Mouse (Mus musculus) adrenal gland, adult 2 months (tissue): ENCODE data around the gene Zpbp2. TPM values are rescaled to one million over a fixed set of nuclear protein-coding genes. Genes with fewer than 3 reads are reported as not detected.
"Not testable (repeated sequence)": the region's sequence is repeated elsewhere in the genome, so short reads cannot be mapped to it uniquely, and the experiment has no call there.

Experiments used
- DNase-seq: peaks from one replicate; pipeline ENCODE4 v3.0.0; 2021
- polyA plus RNA-seq: library from polyadenylated mRNA; depleted of rRNA; stranded (reverse); fragments of >200 nt; gene quantifications from 2 replicates; pipeline ENCODE4 v1.2.3, GENCODE M21; 2012; rRNA removed
- total RNA-seq, 2 experiments: library from RNA; stranded (reverse); gene quantifications; 2 replicates each; pipeline ENCODE4 v1.2.3; 2021

The Zpbp2 gene
- total and polyA plus RNA-seq, 3 experiments, result 0.10 to 0.69 (median 0.66) TPM

DNA sequence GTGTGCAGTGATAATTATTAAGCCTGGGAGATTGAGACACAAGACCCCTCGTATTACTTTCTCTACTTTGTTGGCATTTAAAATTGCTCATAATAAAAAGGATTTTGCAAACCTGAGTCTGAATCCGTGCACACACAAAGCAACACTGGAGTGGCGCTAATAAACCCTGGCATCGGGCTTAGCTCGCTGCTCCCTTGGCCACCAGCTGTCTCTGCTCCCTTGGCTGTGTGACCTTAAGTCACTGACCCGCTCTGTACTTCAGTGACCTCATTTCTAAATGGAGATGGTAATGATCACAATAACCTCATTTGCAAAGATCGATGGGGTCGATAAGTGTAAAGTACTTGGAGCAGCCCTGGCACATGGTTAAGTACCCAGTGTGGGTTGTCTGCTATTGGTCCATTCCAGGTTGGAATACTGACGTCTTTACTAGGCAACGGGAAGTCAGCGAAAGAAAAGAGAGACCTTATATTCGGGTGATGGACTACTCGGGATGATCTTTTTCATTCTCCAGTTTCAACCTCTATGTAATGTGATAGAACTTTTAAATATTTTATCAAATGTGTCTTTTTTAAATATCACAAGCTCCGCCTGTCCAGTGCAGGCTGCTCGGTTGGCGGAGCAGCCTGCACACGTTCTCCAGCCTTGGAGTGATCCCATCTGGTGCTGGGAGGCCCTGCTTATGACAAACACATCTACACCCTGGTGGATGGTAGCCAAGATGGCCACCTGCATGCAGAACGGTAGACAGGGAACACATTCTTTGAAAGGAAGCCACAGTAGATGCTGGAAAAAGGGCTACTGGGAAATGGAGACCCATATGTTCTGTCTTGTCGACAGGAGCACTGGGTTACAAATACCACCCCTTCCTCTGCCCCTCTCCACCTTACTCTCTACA, 39.9 kb downstream of the Zpbp2 start:
- no peak for DNase-seq

- DNase-seq, result no peak
These were observed 44.1 kb downstream of the Zpbp2 start for GRCm38 (mm10) chr11:98595021-98595420.

DNA sequence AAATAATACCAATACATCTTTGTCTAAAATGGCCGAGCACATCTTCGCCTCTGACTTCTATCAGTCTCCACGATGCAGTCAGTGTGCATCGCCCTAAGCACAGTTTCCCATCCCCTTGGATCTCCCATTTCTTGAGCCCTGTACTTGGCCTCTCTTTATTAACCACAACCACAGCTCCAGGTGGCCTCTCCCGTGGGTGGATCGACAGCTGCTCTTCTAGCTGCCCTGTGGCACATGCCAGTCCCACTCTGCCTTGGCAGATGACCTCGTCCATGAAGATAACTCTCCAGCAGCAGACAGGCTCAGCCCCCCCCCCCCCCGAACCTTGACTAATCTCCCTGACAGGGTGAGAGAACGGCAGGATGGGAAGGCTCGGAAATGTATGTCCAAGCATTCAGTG, 44.6 kb downstream of the Zpbp2 start:
- no peak for DNase-seq

DNA sequence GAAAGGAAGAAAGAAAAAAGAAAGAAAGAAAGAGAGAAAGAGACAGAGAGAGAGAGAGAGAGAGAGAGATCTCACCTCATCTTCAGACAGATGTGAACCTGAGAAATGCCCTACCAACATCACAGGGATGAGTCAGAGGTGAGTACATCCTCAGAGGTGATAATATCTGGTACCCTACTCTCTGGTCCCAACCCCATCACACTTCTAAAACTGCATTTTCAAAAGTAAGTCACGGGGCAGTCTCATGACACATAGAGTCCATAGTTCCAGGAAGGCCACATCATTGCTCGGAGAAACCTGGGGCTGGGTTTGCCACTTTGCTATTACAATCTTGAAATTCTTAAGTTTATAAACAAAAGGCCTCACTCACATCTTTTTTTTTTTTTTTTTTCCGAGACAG, 45.1 kb downstream of the Zpbp2 start:
- DNase-seq, result no peak

DNA sequence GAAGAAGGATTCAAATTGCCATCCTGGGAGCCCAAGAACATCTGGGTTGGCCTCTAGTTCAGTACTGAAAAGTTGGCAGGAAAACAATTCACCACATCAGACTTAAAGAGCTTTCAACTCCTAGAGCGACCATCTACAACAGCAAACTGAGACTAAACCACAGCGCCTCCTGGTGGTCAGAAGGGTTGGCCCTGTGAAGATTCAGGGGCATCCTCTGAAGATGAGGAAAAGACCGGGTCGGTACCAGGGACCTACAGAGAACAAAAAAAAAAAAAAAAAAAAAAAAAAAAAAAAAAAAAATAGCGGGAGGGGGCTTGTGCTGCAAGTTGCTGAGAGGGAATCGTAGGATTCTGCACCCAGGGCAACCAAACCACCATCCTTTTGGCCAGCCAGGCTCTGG, 46.5 kb downstream of the Zpbp2 start:
- peak; percentile 61 for DNase-seq

- DNase-seq, result no peak
These were observed 47.1 kb downstream of the Zpbp2 start, which contains the start of gene Lrrc3c for GRCm38 (mm10) chr11:98597991-98598390. Gene Lrrc3c (plus strand): TSS chr11:98598291.

DNA sequence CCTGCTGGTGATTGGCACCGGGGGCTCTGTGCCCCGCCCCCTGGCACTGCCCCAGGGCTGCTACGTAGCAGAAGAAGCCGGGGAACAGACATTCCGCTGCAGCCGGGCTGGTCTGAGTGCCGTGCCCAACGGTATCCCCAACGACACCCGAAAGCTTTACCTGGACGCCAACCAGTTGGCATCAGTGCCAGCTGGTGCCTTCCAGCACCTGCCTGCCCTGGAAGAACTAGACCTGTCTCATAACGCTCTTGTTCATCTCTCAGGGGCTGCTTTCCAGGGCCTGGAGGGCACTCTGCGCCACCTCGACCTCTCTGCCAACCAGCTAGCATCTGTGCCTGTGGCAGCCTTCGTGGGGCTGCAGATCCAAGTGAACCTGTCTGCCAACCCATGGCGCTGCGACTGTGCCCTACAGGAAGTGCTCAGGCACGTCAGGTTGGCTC, 48.0 kb downstream of the Zpbp2 start:
- no peak for DNase-seq

DNA sequence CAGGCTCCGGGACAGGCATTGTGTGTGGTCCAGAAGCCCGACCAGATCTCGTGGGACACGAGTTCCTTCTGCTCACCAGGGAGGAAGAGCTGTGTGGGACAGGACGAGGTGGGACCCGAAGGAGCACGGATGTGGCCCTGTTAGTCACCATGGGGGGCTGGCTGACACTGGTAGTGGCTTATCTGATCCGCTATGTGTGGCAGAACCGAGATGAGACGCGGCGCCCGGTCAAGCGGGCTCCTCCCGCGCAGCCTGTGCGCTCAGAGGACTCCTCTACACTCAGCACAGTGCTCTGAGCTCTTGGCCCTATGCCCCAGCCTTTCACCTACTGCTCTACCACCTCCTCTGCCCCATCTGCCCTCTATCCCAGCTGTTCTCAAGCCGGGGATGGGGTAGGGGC, 48.4 kb downstream of the Zpbp2 start:
- DNase-seq, result no peak

- DNase-seq, result no peak
These were observed 51.3 kb downstream of the Zpbp2 start for GRCm38 (mm10) chr11:98602090-98602690.

DNA sequence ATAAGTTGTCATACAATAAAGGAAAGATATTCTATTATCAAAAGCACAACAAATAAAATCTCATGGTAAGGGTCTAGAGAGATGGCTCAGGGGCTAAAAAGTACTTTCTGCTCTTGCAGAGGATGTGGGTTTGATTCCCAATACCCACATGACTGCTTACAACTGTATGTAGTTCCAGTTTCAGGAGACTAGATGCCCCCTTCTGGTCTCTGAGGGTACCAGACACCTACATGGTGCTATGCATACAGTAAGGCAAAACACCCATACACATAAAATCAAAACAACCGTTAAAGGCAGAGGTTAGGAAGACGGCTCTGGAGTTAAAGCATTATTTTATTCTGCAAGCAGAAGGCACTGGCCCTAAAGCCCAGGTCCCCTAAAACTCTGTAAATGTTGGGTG, 53.1 kb downstream of the Zpbp2 start:
- DNase-seq, result no peak

DNA sequence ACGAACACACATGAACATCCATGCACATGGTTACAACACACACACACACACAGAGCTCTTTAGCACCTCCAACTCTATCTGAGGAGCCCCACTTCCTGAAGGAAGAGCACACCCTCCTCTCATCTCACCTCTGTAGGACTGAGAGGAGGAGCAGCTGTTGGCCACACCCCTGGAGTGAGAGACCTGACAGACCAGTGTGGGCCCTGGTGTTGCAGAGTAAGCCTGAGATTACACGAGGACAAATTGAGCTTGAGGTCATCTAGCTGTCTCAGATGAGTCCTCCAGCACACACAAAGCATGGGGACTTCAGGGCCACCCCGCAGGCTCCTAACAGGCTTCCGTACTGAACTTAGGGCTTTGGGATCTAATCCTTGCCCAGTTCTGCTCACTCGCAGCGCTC, 54.0 kb downstream of the Zpbp2 start:
- DNase-seq, result not testable (repeated sequence)

- DNase-seq, result no peak
These were observed 55.9 kb downstream of the Zpbp2 start for GRCm38 (mm10) chr11:98606763-98607162.

Other genes starting within 250 kb of the Zpbp2 start
- not detected for gene Neurod2, start 221.4 kb upstream of the Zpbp2 start, total RNA-seq
- not detected in 2 replicates for gene Neurod2, start 221.4 kb upstream of the Zpbp2 start, polyA plus RNA-seq
- under 1 TPM; 0.17 to 0.55 TPM for gene Ppp1r1b, start 202.7 kb upstream of the Zpbp2 start, total RNA-seq
- 0.22 and 0.37 TPM in 2 replicates for gene Ppp1r1b, start 202.7 kb upstream of the Zpbp2 start, polyA plus RNA-seq
- gene Stard3, start 192.7 kb upstream of the Zpbp2 start, total RNA-seq, result 10 to 100 TPM; 20.8 to 23.5 TPM
- gene Stard3, start 192.7 kb upstream of the Zpbp2 start, polyA plus RNA-seq, result 65.3 and 67.8 TPM in 2 replicates
- under 1 TPM; 0.31 to 0.32 TPM for gene Tcap, start 167.3 kb upstream of the Zpbp2 start, total RNA-seq
- 0.46 and 0.54 TPM in 2 replicates for gene Tcap, start 167.3 kb upstream of the Zpbp2 start, polyA plus RNA-seq
- gene Pnmt, start 164.6 kb upstream of the Zpbp2 start, total RNA-seq, result 100 to 1,000 TPM; 314 to 601 TPM
- gene Pnmt, start 164.6 kb upstream of the Zpbp2 start, polyA plus RNA-seq, result 379 and 598 TPM in 2 replicates
- 1 to 10 TPM; 4.7 to 5.9 TPM for gene Pgap3, start 150.6 kb upstream of the Zpbp2 start, total RNA-seq
- 18.4 and 20.3 TPM in 2 replicates for gene Pgap3, start 150.6 kb upstream of the Zpbp2 start, polyA plus RNA-seq
- 1 to 10 TPM; 2.4 to 5.9 TPM for gene Erbb2, start 138.6 kb upstream of the Zpbp2 start, total RNA-seq
- gene Erbb2, start 138.6 kb upstream of the Zpbp2 start, polyA plus RNA-seq, result 7.0 and 7.2 TPM in 2 replicates
- 10 to 100 TPM; 88.5 to 93.5 TPM for gene Mien1, start 112.1 kb upstream of the Zpbp2 start, total RNA-seq
- 43.0 and 49.2 TPM in 2 replicates for gene Mien1, start 112.1 kb upstream of the Zpbp2 start, polyA plus RNA-seq
- gene Grb7, start 104.7 kb upstream of the Zpbp2 start, total RNA-seq, result under 1 TPM; 0.35 to 0.45 TPM
- gene Grb7, start 104.7 kb upstream of the Zpbp2 start, polyA plus RNA-seq, result 0.97 and 1.1 TPM in 2 replicates
- gene Ikzf3, start 5.1 kb upstream of the Zpbp2 start, total RNA-seq, result under 1 TPM; 0.72 to 0.86 TPM
- 0.10 and 0.36 TPM in 2 replicates for gene Ikzf3, start 5.1 kb upstream of the Zpbp2 start, polyA plus RNA-seq
- gene Ormdl3, start 36.3 kb downstream of the Zpbp2 start, total RNA-seq, result 100 to 1,000 TPM in 1 of 2 experiments, 10 to 100 TPM in 1; 94.9 to 180 TPM
- 151 and 188 TPM in 2 replicates for gene Ormdl3, start 36.3 kb downstream of the Zpbp2 start, polyA plus RNA-seq
- not detected for gene Lrrc3c, start 47.2 kb downstream of the Zpbp2 start, total RNA-seq
- not detected in 2 replicates for gene Lrrc3c, start 47.2 kb downstream of the Zpbp2 start, polyA plus RNA-seq
- 10 to 100 TPM in 1 of 2 experiments, 1 to 10 TPM in 1; 6.3 to 15.3 TPM for gene Gm12355, start 74.6 kb downstream of the Zpbp2 start, total RNA-seq
- not detected in 2 replicates for gene Gm12355, start 74.6 kb downstream of the Zpbp2 start, polyA plus RNA-seq
- gene Gsdma3, start 75.3 kb downstream of the Zpbp2 start, total RNA-seq, result 10 to 100 TPM in 1 of 2 experiments, 1 to 10 TPM in 1; 4.7 to 19.4 TPM
- gene Gsdma3, start 75.3 kb downstream of the Zpbp2 start, polyA plus RNA-seq, result not detected in 2 replicates
- gene Gsdma2, start 95.7 kb downstream of the Zpbp2 start, total RNA-seq, result under 1 TPM; 0.35 to 0.69 TPM
- 0.12 TPM in 2 replicates for gene Gsdma2, start 95.7 kb downstream of the Zpbp2 start, polyA plus RNA-seq
- gene Gsdma, start 113.3 kb downstream of the Zpbp2 start, total RNA-seq, result not detected
- not detected in 2 replicates for gene Gsdma, start 113.3 kb downstream of the Zpbp2 start, polyA plus RNA-seq
- gene Psmd3, start 131.5 kb downstream of the Zpbp2 start, total RNA-seq, result 100 to 1,000 TPM; 128 to 130 TPM
- 177 and 195 TPM in 2 replicates for gene Psmd3, start 131.5 kb downstream of the Zpbp2 start, polyA plus RNA-seq
- not detected for gene Csf3, start 150.2 kb downstream of the Zpbp2 start, total RNA-seq
- 0.26 TPM in 1 of 2 replicates, not detected in the other for gene Csf3, start 150.2 kb downstream of the Zpbp2 start, polyA plus RNA-seq
- gene Med24, start 178.3 kb downstream of the Zpbp2 start, total RNA-seq, result 10 to 100 TPM; 45.3 to 55.1 TPM
- 74.3 and 99.6 TPM in 2 replicates for gene Med24, start 178.3 kb downstream of the Zpbp2 start, polyA plus RNA-seq
- 10 to 100 TPM; 84.6 to 86.1 TPM for gene Thra, start 189.5 kb downstream of the Zpbp2 start, total RNA-seq
- 105 and 132 TPM in 2 replicates for gene Thra, start 189.5 kb downstream of the Zpbp2 start, polyA plus RNA-seq
- gene Nr1d1, start 224.2 kb downstream of the Zpbp2 start, total RNA-seq, result 100 to 1,000 TPM; 135 to 155 TPM
- 404 and 577 TPM in 2 replicates for gene Nr1d1, start 224.2 kb downstream of the Zpbp2 start, polyA plus RNA-seq
- gene Msl1, start 244.4 kb downstream of the Zpbp2 start, total RNA-seq, result 10 to 100 TPM; 80.9 to 98.0 TPM
- 63.2 and 65.0 TPM in 2 replicates for gene Msl1, start 244.4 kb downstream of the Zpbp2 start, polyA plus RNA-seq